Mouse (Mus musculus) lung, embryonic 14.5 days (tissue): ENCODE results near the gene Vps37b. TPM values are rescaled to one million over a fixed set of nuclear protein-coding genes. Genes with fewer than 3 reads are reported as not detected.

ENCODE experiments used
- ATAC-seq: fragments of 200-750 bp; cut with Nextera tagmentation; 2 replicates; pipeline ENCODE4 v1.8.0; 2017; ENCODE audit warnings: mild to moderate bottlenecking, moderate TSS enrichment, moderate library complexity; ENCODE audit not compliant: insufficient read depth
- DNase-seq: peaks from one replicate; pipeline ENCODE4 v3.0.0-alpha.2; 2015
- H3K27ac ChIP-seq: fragments of 300-500 bp; sonication (generic); 2 replicates; pipeline ENCODE4 v1.5.1; 2014; ENCODE audit warnings: low read depth, mild to moderate bottlenecking, moderate library complexity
- H3K27me3 ChIP-seq: fragments of 300-500 bp; sonication (generic); 2 replicates; pipeline ENCODE4 v1.6.1; 2014; ENCODE audit warnings: low read length, control low read depth; ENCODE audit not compliant: insufficient read depth
- H3K36me3 ChIP-seq: fragments of 300-500 bp; sonication (generic); 2 replicates; pipeline ENCODE4 v1.6.1; 2014; ENCODE audit warnings: control low read depth; ENCODE audit not compliant: insufficient read depth
- H3K4me1 ChIP-seq: fragments of 300-500 bp; sonication (generic); 2 replicates; pipeline ENCODE4 v1.6.1; 2014; ENCODE audit warnings: antibody characterized with exemption, control low read depth; ENCODE audit not compliant: insufficient read depth
- H3K4me2 ChIP-seq: fragments of 300-500 bp; sonication (generic); 2 replicates; pipeline ENCODE4 v1.6.1; 2014; ENCODE audit warnings: mild to moderate bottlenecking
- H3K4me3 ChIP-seq: fragments of 300-500 bp; sonication (generic); 2 replicates; pipeline ENCODE4 v1.5.1; 2014; ENCODE audit warnings: low read depth, low read length
- H3K9ac ChIP-seq: fragments of 300-500 bp; sonication (generic); 2 replicates; pipeline ENCODE4 v1.6.1; 2014
- H3K9me3 ChIP-seq: fragments of 300-500 bp; sonication (generic); 2 replicates; pipeline ENCODE4 v1.6.1; 2016; ENCODE audit warnings: low read depth, low read length, control low read depth
- CTCF ChIP-seq: IDR thresholded peaks from 2 replicates; pipeline ENCODE4 v1.5.1; 2016; ENCODE audit warnings: antibody characterized with exemption, low read depth
- WGBS: fragments of 180-500 bp; shearing (Covaris S2); extraction: QIAGEN DNeasy Blood & Tissue Kit; methylation state at CpG from one replicate; pipeline ENCODE4 v1.1.7; 2014; 5-methylcytosine and 5-hydroxymethylcytosine counted together
- polyA plus RNA-seq: library from polyadenylated mRNA; unstranded; fragments of >200 nt; fragmentation: Nextera tagmentation; extraction: Ambion mirVana; gene quantifications from 2 replicates; pipeline ENCODE4 v1.2.1, GENCODE M21; 2014

Gene Vps37b
- polyA plus RNA-seq, 1 experiment from 2014 or later, result 39.3 TPM

DNA sequence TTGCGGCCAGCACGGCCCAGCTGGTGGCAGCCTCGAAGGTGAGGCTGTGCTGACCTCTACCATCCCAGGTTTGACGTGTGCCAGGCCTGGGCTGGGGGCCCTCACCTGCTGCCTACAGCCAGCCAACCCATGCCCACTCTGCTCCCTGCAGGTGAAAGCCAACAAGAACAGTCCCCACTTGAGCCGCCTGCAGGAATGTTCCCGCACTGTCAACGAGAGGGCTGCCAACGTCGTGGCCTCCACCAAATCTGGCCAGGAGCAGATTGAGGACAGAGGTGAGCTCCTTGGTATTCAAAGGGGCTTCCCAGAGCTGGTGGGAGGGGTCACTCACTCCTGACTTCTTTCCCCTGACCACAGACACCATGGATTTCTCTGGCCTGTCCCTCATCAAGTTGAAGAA, 30.8 kb downstream of the Vps37b start:
- Histone ChIP-seq H3K36me3 (peaks cover 23% of the 10 kb centered on the region), H3K4me3 (no peak overlapping the region), H3K9me3 (no peaks in the 10 kb centered on the region), H3K9ac (no peak overlapping the region), H3K4me2 (no peak overlapping the region), H3K4me1 (no peaks in the 10 kb centered on the region), H3K27ac (no peak overlapping the region), H3K27me3 (no peaks in the 10 kb centered on the region)
- ATAC-seq, result no peak
- no peak for DNase-seq
- no peak for TF ChIP-seq CTCF
- 47% methylated on average over 9 of the region's 9 CpGs for WGBS

DNA sequence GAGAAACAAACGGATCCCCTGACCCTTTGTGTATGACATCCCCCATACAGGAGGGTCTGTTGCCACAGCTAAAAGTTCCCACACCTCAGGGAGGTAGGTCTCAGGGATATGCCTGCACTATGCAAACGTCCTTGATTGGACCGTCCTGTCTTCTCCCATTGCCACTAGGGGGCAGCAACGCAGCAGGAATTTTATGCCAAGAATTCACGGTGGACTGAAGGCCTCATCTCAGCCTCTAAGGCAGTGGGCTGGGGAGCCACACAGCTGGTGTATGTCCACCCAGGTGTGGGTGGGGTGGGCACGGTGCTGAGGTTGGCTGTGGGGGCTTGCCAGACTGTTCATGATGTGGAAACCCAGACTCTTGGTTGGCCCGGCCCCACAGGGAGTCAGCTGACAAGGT, 31.2 kb downstream of the Vps37b start:
- Histone ChIP-seq H3K4me3 (no peak overlapping the region), H3K36me3 (peaks cover 19% of the 10 kb centered on the region), H3K4me1 (no peaks in the 10 kb centered on the region), H3K9me3 (no peaks in the 10 kb centered on the region), H3K9ac (no peak overlapping the region), H3K27ac (no peak overlapping the region), H3K4me2 (no peak overlapping the region), H3K27me3 (no peaks in the 10 kb centered on the region)
- ATAC-seq, result peak; percentile 68
- TF ChIP-seq CTCF, result peak; percentile 99
- peak; percentile 97 for DNase-seq
- WGBS, result 9% methylated on average over 7 of the region's 7 CpGs

DNA sequence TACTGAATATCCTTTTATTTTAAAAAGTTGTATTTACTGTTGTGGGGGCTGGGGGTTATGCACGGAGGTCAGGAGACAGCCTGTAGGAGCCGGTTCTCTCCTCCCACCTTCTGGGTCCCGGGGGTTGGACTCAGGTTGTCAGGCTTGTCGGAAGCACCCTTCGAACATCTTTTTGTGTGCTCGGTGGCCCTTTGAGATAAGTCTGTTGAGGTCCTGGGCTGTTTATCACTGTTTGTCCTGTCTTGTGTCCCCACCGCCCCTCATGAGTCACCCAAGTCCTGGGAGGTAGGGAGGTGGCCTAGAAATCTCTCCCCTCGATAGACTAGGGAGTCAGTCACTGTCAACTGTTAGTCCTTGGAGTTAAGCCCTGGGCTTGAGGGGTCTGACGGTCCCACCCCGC, 33.7 kb downstream of the Vps37b start:
- no peak overlapping the region for H3K4me3 ChIP-seq
- H3K9me3 ChIP-seq, result no peaks in the 10 kb centered on the region
- no peaks in the 10 kb centered on the region; the same call in 1 of the 2 replicates for H3K36me3 ChIP-seq
- no peak overlapping the region for H3K4me2 ChIP-seq
- H3K27me3 ChIP-seq, result no peaks in the 10 kb centered on the region
- TF ChIP-seq CTCF, result no peak
- 65% methylated on average over 10 of the region's 10 CpGs for WGBS
- H3K9ac ChIP-seq, result no peak overlapping the region
- H3K4me1 ChIP-seq, result no peaks in the 10 kb centered on the region
- no peak for DNase-seq
- no peak overlapping the region for H3K27ac ChIP-seq
- ATAC-seq, result no peak

DNA sequence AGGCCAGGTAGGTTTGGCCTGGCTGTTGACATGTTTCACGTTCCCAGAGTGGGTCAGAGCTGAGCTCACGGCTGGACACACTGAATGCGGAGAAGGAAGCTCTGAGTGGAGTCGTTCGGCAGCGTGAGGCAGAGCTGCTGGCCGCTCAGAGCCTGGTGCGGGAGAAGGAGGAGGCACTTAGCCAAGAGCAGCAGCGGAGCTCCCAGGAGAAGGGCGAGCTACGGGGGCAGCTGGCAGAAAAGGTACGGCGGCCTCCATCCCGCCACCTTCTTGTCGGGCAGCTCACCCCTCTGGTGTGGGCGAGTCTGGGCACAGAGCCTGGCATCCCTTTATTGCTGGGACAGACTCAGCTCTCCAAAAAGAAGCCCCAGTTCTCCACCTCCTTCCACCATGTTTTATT, 34.3 kb downstream of the Vps37b start:
- no peaks in the 10 kb centered on the region for H3K27me3 ChIP-seq
- no peak overlapping the region for H3K4me2 ChIP-seq
- no peaks in the 10 kb centered on the region; the same call in 1 of the 2 replicates for H3K36me3 ChIP-seq
- H3K9me3 ChIP-seq, result no peaks in the 10 kb centered on the region
- no peak overlapping the region for H3K27ac ChIP-seq
- no peaks in the 10 kb centered on the region for H3K4me1 ChIP-seq
- DNase-seq, result no peak
- no peak for TF ChIP-seq CTCF
- H3K4me3 ChIP-seq, result no peak overlapping the region
- H3K9ac ChIP-seq, result no peak overlapping the region
- WGBS, result 71% methylated on average over 16 of the region's 16 CpGs
- no peak for ATAC-seq

DNA sequence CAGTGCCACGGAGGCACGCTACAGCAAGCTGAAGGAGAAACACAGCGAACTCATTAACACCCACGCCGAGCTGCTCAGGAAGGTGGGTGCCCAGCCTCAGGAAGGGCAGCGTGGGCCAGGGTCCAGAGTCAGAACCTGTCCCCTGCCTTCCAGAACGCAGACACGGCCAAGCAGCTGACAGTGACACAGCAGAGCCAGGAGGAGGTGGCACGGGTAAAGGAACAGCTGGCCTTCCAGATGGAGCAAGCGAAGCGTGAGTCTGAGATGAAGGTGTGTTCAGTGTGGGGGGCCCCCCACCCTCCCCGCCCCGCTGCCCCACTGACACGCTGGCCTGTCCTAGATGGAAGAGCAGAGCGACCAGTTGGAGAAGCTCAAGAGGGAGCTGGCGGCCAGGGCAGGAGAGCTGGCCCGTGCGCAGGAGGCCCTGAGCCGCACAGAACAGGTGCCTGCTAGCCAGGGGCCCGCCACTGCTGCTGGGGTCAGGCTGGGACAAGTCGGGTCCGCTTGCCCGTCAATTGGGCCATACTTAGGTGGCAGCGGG, 34.8 kb downstream of the Vps37b start:
- DNase-seq (no peak), ATAC-seq (no peak)
- Histone ChIP-seq H3K27me3 (no peaks in the 10 kb centered on the region), H3K9me3 (no peaks in the 10 kb centered on the region), H3K4me2 (no peak overlapping the region), H3K36me3 (no peaks in the 10 kb centered on the region; the same call in 1 of the 2 replicates), H3K27ac (no peak overlapping the region), H3K4me3 (no peak overlapping the region), H3K4me1 (no peaks in the 10 kb centered on the region), H3K9ac (no peak overlapping the region)
- TF ChIP-seq CTCF, result no peak
- WGBS, result 76% methylated on average over 24 of the region's 24 CpGs

DNA sequence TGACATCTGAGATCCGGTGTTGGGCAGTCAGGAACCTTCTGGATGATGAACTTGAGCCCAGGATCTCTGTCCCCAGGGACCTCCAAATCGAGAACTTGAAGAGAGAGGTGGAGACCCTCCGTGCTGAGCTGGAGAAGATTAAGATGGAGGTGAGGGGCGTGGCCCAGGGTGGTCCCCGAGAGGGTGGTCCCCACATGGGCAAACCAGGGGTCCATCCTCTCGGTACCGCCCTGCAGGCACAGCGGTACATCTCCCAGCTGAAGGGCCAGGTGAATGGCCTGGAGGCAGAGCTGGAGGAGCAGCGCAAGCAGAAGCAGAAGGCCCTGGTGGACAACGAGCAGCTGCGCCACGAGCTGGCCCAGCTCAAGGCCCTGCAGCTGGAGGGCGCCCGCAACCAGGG, 35.4 kb downstream of the Vps37b start:
- Histone ChIP-seq H3K4me3 (no peak overlapping the region), H3K27ac (no peak overlapping the region), H3K9me3 (no peaks in the 10 kb centered on the region), H3K4me2 (no peak overlapping the region), H3K9ac (no peak overlapping the region), H3K27me3 (no peaks in the 10 kb centered on the region), H3K4me1 (no peaks in the 10 kb centered on the region), H3K36me3 (no peaks in the 10 kb centered on the region; the same call in 1 of the 2 replicates)
- no peak for ATAC-seq
- TF ChIP-seq CTCF, result no peak
- WGBS, result 87% methylated on average over 14 of the region's 14 CpGs
- DNase-seq, result no peak

DNA sequence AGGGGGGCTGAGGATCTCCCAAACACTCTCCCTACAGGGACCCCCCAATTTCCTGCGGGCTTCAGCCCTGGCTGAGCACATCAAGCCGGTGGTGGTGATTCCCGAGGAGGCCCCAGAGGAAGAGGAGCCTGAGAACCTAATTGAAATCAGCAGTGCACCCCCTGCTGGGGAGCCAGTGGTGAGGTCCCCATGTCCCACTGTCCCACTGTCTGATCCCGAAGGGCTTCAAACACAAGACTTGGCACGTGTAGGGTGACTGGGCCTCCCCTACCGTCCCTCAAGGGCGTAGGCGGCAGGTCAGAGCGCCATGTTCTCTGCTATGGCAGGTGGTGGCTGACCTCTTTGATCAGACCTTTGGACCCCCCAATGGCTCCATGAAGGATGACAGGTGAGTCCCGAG, 35.9 kb downstream of the Vps37b start:
- Histone ChIP-seq H3K9ac (no peak overlapping the region), H3K27ac (no peak overlapping the region), H3K4me3 (no peak overlapping the region), H3K4me2 (no peak overlapping the region), H3K36me3 (no peaks in the 10 kb centered on the region), H3K9me3 (no peaks in the 10 kb centered on the region), H3K27me3 (no peaks in the 10 kb centered on the region), H3K4me1 (no peaks in the 10 kb centered on the region)
- WGBS, result 74% methylated on average over 10 of the region's 10 CpGs
- DNase-seq (no peak), ATAC-seq (no peak)
- peak; percentile 40 for TF ChIP-seq CTCF

DNA sequence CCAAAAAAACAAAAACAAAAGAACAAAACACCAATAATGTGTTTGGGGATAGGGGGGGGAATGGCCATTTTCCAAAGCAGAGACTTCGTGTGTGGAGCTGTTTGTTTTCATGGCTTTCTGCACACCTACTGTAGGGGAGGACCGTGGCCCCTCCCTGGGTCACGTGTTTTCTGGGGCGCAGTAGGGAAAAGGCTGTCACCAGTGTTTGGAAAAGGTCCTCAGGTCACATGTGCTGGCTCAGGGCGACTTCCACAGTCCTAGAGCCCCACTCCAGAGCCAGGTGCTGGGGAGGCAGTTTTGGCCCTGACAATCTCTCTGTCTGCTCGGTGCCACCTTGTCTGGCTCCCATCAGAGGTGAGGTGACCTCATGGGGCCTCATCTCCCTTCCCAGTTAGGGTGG, 36.7 kb downstream of the Vps37b start:
- no peak for DNase-seq
- no peaks in the 10 kb centered on the region for H3K4me1 ChIP-seq
- H3K4me2 ChIP-seq, result no peak overlapping the region
- ATAC-seq, result no peak
- no peak overlapping the region for H3K9ac ChIP-seq
- H3K4me3 ChIP-seq, result no peak overlapping the region
- no peak overlapping the region for H3K27ac ChIP-seq
- H3K27me3 ChIP-seq, result no peaks in the 10 kb centered on the region
- H3K9me3 ChIP-seq, result no peaks in the 10 kb centered on the region
- 58% methylated on average over 6 of the region's 6 CpGs for WGBS
- H3K36me3 ChIP-seq, result no peaks in the 10 kb centered on the region
- no peak for TF ChIP-seq CTCF
